Mouse (Mus musculus): ENCODE measurements around the gene Ltb. TPM values are rescaled to one million over a fixed set of nuclear protein-coding genes. Genes with fewer than 3 reads are reported as not detected.

Ltb gene
- polyA plus RNA-seq, 1 experiment from 2014 or later = 1.5 TPM

GRCm38 (mm10) chr17:35196321-35196641, 2.0 kb downstream of the Ltb start:
- no peak for ATAC-seq (replicated peaks; ENCODE audit: insufficient number of reproducible peaks, insufficient read depth, low FRiP score, low read depth)
- 27% methylated on average over 9 of the region's 9 CpGs for WGBS
- no peaks in the 10 kb centered on the region for H3K9me3 ChIP-seq (replicated peaks)

DNA sequence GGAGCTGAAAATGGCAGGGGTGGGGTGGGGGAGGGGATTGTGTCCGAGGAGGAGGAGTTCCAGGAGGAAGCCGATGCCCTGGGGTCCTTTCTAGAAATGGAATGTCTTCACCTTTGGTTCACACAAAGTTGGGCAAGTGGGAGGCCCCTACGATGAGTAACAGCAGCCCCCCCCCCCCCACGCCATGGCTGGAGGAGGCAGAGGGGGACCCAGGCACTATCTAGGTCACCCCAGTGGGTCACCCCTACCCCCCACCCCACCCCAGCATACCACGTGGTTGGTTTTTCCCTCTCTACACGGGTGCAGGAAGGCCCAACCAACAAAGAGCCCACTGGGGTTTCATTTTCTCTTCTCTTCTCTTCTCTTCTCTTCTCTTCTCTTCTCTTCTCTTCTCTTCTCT, 2.9 kb downstream of the Ltb start:
- no peak overlapping the region for H3K27ac ChIP-seq
- H3K36me3 ChIP-seq = no peaks in the 10 kb centered on the region
- 28% methylated on average over 6 of the region's 6 CpGs for WGBS
- H3K9ac ChIP-seq = no peak overlapping the region
- peaks cover 21% of the 10 kb centered on the region for H3K4me1 ChIP-seq (replicated peaks)
- H3K4me2 ChIP-seq = no peak overlapping the region
- H3K27me3 ChIP-seq = peaks cover 77% of the 10 kb centered on the region
- no peaks in the 10 kb centered on the region for H3K9me3 ChIP-seq (replicated peaks)
- no peak for ATAC-seq (replicated peaks; ENCODE audit: insufficient number of reproducible peaks, insufficient read depth, low FRiP score, low read depth)
- H3K4me3 ChIP-seq = no peak overlapping the region

More at GRCm38 (mm10) chr17:35196321-35196641, 2.0 kb downstream of the Ltb start:
- H3K27me3 ChIP-seq = peaks cover 68% of the 10 kb centered on the region
- H3K4me1 ChIP-seq (replicated peaks) = peaks cover 18% of the 10 kb centered on the region
- peak overlapping the region; percentile 57 for H3K4me3 ChIP-seq
- no peaks in the 10 kb centered on the region for H3K36me3 ChIP-seq
- H3K9ac ChIP-seq = peak overlapping the region; percentile 56
- no peak overlapping the region for H3K27ac ChIP-seq
- H3K4me2 ChIP-seq = peak overlapping the region; percentile 92

GRCm38 (mm10) chr17:35198029-35198428, 3.8 kb downstream of the Ltb start:
- ATAC-seq (replicated peaks; ENCODE audit: insufficient number of reproducible peaks, insufficient read depth, low FRiP score, low read depth) = no peak
- Histone ChIP-seq H3K9ac (no peak overlapping the region), H3K9me3 (replicated peaks) (no peaks in the 10 kb centered on the region), H3K27me3 (peaks cover 86% of the 10 kb centered on the region), H3K4me2 (no peak overlapping the region), H3K27ac (no peak overlapping the region), H3K4me1 (replicated peaks) (peaks cover 21% of the 10 kb centered on the region), H3K36me3 (no peaks in the 10 kb centered on the region), H3K4me3 (no peak overlapping the region)
- 55% methylated on average over 7 of the region's 7 CpGs for WGBS

- Histone ChIP-seq H3K4me1 (replicated peaks) (peaks cover 21% of the 10 kb centered on the region), H3K27ac (no peak overlapping the region), H3K9me3 (replicated peaks) (no peaks in the 10 kb centered on the region), H3K36me3 (no peaks in the 10 kb centered on the region), H3K9ac (no peak overlapping the region), H3K4me2 (no peak overlapping the region), H3K27me3 (peaks cover 89% of the 10 kb centered on the region), H3K4me3 (no peak overlapping the region)
- no peak for ATAC-seq (replicated peaks; ENCODE audit: insufficient number of reproducible peaks, insufficient read depth, low FRiP score, low read depth)
- WGBS = 42% methylated on average over 8 of the region's 8 CpGs
These were observed 4.7 kb downstream of the Ltb start for GRCm38 (mm10) chr17:35198946-35199345.

GRCm38 (mm10) chr17:35200398-35200797, 6.2 kb downstream of the Ltb start:
- no peak overlapping the region for H3K27ac ChIP-seq
- 68% methylated on average over 11 of the region's 11 CpGs for WGBS
- H3K9me3 ChIP-seq (replicated peaks) = no peaks in the 10 kb centered on the region
- 0 out of 2 replicates have a peak overlapping the region, but pooled peaks have one; percentile 21 for H3K4me2 ChIP-seq
- no peak overlapping the region for H3K4me3 ChIP-seq
- no peak for ATAC-seq (replicated peaks; ENCODE audit: insufficient number of reproducible peaks, insufficient read depth, low FRiP score, low read depth)
- H3K4me1 ChIP-seq (replicated peaks) = peaks cover 18% of the 10 kb centered on the region
- no peak overlapping the region for H3K9ac ChIP-seq
- H3K27me3 ChIP-seq = peaks cover 85% of the 10 kb centered on the region
- no peaks in the 10 kb centered on the region for H3K36me3 ChIP-seq

GRCm38 (mm10) chr17:35201128-35201527, 6.9 kb downstream of the Ltb start:
- WGBS = 48% methylated on average over 11 of the region's 11 CpGs
- Histone ChIP-seq H3K4me3 (peak overlapping the region; percentile 18), H3K36me3 (no peaks in the 10 kb centered on the region), H3K9me3 (replicated peaks) (no peaks in the 10 kb centered on the region), H3K4me2 (peak overlapping the region; percentile 21; the same call in 1 of the 2 replicates), H3K27ac (no peak overlapping the region), H3K27me3 (peaks cover 79% of the 10 kb centered on the region), H3K9ac (no peak overlapping the region), H3K4me1 (replicated peaks) (peaks cover 11% of the 10 kb centered on the region)
- ATAC-seq (replicated peaks; ENCODE audit: insufficient number of reproducible peaks, insufficient read depth, low FRiP score, low read depth) = no peak

- WGBS = 27% methylated on average over 13 of the region's 13 CpGs
- Histone ChIP-seq H3K4me2 (peak within 1 kb of the TSS; percentile 21; the same call in 1 of the 2 replicates), H3K27ac (no peak within 1 kb of the TSS), H3K4me1 (replicated peaks) (peaks cover 6% of the 10 kb centered on the region; the same call in 1 of the 2 replicates), H3K27me3 (peaks cover 78% of the 10 kb centered on the region), H3K9me3 (replicated peaks) (no peaks in the 10 kb centered on the region), H3K4me3 (peak within 1 kb of the TSS; percentile 18), H3K9ac (0 out of 2 replicates have a peak within 1 kb of the TSS, but pooled peaks have one; percentile 28), H3K36me3 (no peaks in the 10 kb centered on the region)
- no peak for ATAC-seq (replicated peaks; ENCODE audit: insufficient number of reproducible peaks, insufficient read depth, low FRiP score, low read depth)
These were observed 7.5 kb downstream of the Ltb start, which contains the start of gene Tnf for GRCm38 (mm10) chr17:35201787-35202186. TSS of gene Tnf (minus strand) at chr17:35202007.

DNA sequence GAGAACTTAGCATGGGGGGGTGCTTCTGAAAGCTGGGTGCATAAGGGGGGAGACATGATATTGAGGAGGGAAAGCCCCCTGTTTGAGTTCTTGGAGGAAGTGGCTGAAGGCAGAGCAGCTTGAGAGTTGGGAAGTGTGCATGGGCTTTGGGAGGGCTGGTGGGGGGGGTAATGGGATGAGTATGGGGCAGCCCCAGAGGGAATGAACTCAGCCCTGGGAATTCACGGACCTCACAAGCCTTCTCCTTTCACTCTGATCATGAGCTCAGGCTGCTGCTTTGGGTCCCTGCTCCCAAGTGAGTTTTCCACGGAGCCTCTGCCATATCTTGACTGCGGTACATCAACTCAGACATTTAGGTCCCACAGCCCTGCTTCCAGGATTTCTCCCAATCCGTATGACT, 8.2 kb downstream of the Ltb start:
- 68% methylated on average over 4 of the region's 4 CpGs for WGBS

GRCm38 (mm10) chr17:35204494-35205379, 10.5 kb downstream of the Ltb start, which contains the start of gene Lta:
TSS of gene Lta (minus strand) at chr17:35205351.
- no peaks in the 10 kb centered on the region for H3K36me3 ChIP-seq
- 24% methylated on average over 20 of the region's 20 CpGs for WGBS
- H3K27me3 ChIP-seq = peaks cover 59% of the 10 kb centered on the region
- H3K9ac ChIP-seq = no peak within 1 kb of the TSS
- peak within 1 kb of the TSS; percentile 16; the same call in 1 of the 2 replicates for H3K4me2 ChIP-seq
- peaks cover 6% of the 10 kb centered on the region; the same call in 1 of the 2 replicates for H3K4me1 ChIP-seq (replicated peaks)
- H3K4me3 ChIP-seq = no peak within 1 kb of the TSS
- H3K9me3 ChIP-seq (replicated peaks) = no peaks in the 10 kb centered on the region
- no peak within 1 kb of the TSS for H3K27ac ChIP-seq
- ATAC-seq (replicated peaks; ENCODE audit: insufficient number of reproducible peaks, insufficient read depth, low FRiP score, low read depth) = no peak

More for the DNA sequence above, 8.2 kb downstream of the Ltb start:
- Histone ChIP-seq H3K27me3 (peaks cover 73% of the 10 kb centered on the region), H3K27ac (no peak overlapping the region), H3K9me3 (replicated peaks) (no peaks in the 10 kb centered on the region), H3K36me3 (no peaks in the 10 kb centered on the region), H3K4me2 (no peak overlapping the region), H3K9ac (no peak overlapping the region), H3K4me3 (no peak overlapping the region), H3K4me1 (replicated peaks) (peaks cover 6% of the 10 kb centered on the region; the same call in 1 of the 2 replicates)
- no peak for ATAC-seq (replicated peaks; ENCODE audit: insufficient number of reproducible peaks, insufficient read depth, low FRiP score, low read depth)

DNA sequence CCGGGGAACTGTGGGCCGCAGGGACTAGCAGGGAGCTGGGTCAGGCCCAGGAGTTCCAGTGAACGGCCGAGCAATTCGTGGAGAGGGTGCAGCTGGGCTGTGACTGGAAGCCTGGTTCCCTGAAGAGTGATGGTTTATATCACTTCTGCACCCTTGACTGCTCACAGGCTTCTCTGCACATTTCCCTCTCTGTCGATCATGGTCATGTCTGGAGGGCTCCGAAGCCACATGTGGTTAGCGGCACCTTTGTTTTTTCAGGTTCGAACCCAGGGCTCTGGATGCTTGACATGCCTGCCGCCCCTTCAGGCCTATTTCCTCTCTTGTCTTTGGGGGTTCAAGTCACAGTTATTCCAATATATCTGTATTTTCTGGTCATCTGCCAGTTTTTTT, 11.1 kb downstream of the Ltb start:
- no peak overlapping the region for H3K27ac ChIP-seq
- no peak for ATAC-seq (replicated peaks; ENCODE audit: insufficient number of reproducible peaks, insufficient read depth, low FRiP score, low read depth)
- H3K4me3 ChIP-seq = no peak overlapping the region
- peaks cover 6% of the 10 kb centered on the region; the same call in 1 of the 2 replicates for H3K4me1 ChIP-seq (replicated peaks)
- H3K9ac ChIP-seq = no peak overlapping the region
- H3K4me2 ChIP-seq = peak overlapping the region; percentile 16; the same call in 1 of the 2 replicates
- WGBS = 48% methylated on average over 10 of the region's 10 CpGs
- H3K36me3 ChIP-seq = no peaks in the 10 kb centered on the region
- no peaks in the 10 kb centered on the region for H3K9me3 ChIP-seq (replicated peaks)
- peaks cover 52% of the 10 kb centered on the region for H3K27me3 ChIP-seq

GRCm38 (mm10) chr17:35209785-35210535, 15.7 kb downstream of the Ltb start:
- H3K9ac ChIP-seq = no peak overlapping the region
- ATAC-seq (replicated peaks; ENCODE audit: insufficient number of reproducible peaks, insufficient read depth, low FRiP score, low read depth) = no peak
- no peak overlapping the region for H3K4me3 ChIP-seq
- no peaks in the 10 kb centered on the region for H3K36me3 ChIP-seq
- H3K4me2 ChIP-seq = no peak overlapping the region
- WGBS = 59% methylated on average over 12 of the region's 12 CpGs
- H3K4me1 ChIP-seq (replicated peaks) = peaks cover 7% of the 10 kb centered on the region; the same call in 1 of the 2 replicates
- peaks cover 11% of the 10 kb centered on the region for H3K27me3 ChIP-seq
- H3K9me3 ChIP-seq (replicated peaks) = no peaks in the 10 kb centered on the region
- H3K27ac ChIP-seq = no peak overlapping the region
